Mouse (Mus musculus): ENCODE results near the gene Fam162a. TPM values are rescaled to one million over a fixed set of nuclear protein-coding genes. Genes with fewer than 3 reads are reported as not detected.
"Not testable (repeated sequence)": the region's sequence is repeated elsewhere in the genome, so short reads cannot be mapped to it uniquely, and the experiment has no call there.

Fam162a gene
- total RNA-seq, 2 experiments from 2014 or later, result 205 to 206 TPM

DNA sequence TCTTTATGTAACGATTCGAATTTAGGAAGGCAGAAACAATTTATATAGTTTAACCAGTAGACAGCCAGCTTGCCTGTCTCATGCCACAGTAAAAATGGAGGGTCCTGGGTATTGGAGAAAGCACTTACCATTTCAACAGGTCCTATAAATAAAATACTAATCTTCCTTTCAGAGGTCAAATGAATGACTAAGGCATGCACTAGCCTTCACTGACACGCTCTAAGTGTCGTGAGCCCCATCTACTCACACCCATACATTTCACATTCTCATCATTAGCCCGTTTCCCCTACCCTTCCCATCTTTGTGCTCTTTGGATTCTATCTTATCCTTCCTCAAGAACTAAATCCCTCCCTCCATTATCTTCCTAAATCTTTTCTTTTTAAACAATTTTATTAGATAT lies 6.5 kb downstream of the Fam162a start:
- DNase-seq, result no peak
- intact Hi-C loops (cut with DNase I), result loop anchor here (5.0 kb wide), 1 partner anchor 83 kb away; no protein-coding TSS in a partner anchor

DNA sequence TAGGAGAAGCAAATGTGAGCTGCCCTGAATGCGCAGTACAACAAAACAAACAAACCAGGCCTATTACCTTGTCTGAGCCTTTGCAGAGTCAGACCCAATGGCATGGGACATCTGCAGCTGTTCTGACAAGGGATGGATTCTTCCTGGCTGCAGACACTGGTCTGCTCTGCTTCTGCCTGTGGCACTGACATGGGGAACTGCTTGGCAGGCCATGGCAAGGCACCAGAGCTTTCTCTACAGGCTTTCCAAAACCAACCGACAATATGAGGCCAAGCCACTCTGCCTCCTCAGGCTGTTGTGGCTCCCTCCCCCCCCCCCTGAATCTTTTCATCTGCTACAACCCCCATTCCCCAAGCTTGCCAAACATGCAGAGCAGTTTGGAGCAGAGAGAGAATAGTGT lies 8.1 kb downstream of the Fam162a start:
- DNase-seq, result no peak
- intact Hi-C loops (cut with DNase I), result no loop called here

DNA sequence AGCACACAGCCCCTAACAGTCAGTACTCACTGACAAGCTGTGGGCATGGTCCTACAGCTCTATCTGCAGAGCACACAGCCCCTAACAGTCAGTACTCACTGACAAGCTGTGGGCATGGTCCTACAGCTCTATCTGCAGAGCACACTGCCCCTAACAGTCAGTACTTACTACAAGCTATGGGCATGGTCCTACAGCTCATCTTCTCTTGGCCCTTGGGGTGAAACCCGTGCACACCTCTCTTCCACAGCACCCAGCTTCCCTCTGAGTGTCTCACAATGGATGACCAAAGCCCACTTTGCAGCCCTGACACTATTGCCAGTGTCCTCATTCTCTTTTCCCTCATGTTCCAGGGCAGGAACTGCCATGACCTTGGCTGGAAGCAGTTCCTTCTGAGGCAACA lies 8.9 kb downstream of the Fam162a start:
- DNase-seq; intact Hi-C loops (cut with DNase I): not testable (repeated sequence)

- DNase-seq, result peak in 1 of 2 experiments; percentile 23
- intact Hi-C loops (cut with DNase I), result no loop called here
These were observed 13.4 kb downstream of the Fam162a start for GRCm38 (mm10) chr16:36057933-36058475.

DNA sequence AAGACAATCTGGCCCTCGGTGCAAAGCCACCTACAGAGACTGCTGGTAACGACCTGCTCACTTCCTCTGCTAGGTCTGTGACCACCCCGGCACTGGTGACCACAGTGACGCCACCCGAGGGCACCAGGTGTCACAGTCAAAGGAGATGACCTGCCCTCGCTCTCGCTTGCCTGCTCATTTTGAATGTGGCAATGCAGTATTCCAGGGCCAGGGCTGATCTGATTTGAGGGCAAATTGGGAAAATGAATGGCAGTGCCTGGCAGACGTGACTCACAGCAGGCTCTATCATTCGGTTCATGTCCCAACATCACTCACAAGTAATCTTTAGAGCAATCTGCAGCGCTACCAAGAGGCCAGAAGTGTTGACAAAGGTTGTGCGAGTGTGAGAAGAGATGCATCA lies 15.0 kb downstream of the Fam162a start:
- intact Hi-C loops (cut with DNase I), result no loop called here
- DNase-seq, result no peak

- intact Hi-C loops (cut with DNase I), result no loop called here
- DNase-seq, result no peak
These were observed 16.5 kb downstream of the Fam162a start for GRCm38 (mm10) chr16:36054920-36055319.

GRCm38 (mm10) chr16:36053524-36054275 lies 17.7 kb downstream of the Fam162a start:
- peak in 1 of 2 experiments; percentile 39 for DNase-seq
- intact Hi-C loops (cut with DNase I), result no loop called here

- no peak for DNase-seq
- intact Hi-C loops (cut with DNase I), result no loop called here
These were observed 19.9 kb downstream of the Fam162a start for GRCm38 (mm10) chr16:36051491-36051890.

- DNase-seq, result no peak
- intact Hi-C loops (cut with DNase I), result loop anchor here (10.0 kb wide), 1 partner anchor 173 kb away; the partner anchor contains the start of gene Parp14
These were observed 23.9 kb downstream of the Fam162a start for GRCm38 (mm10) chr16:36047538-36047937.

- DNase-seq, result no peak
- intact Hi-C loops (cut with DNase I), result loop anchor here (2.0 to 10.0 kb wide), 2 partner anchors 27 to 169 kb away; partner anchors contain the start of genes Ccdc58, Fam162a and Parp14
These were observed 27.4 kb downstream of the Fam162a start for GRCm38 (mm10) chr16:36043964-36044363.

DNA sequence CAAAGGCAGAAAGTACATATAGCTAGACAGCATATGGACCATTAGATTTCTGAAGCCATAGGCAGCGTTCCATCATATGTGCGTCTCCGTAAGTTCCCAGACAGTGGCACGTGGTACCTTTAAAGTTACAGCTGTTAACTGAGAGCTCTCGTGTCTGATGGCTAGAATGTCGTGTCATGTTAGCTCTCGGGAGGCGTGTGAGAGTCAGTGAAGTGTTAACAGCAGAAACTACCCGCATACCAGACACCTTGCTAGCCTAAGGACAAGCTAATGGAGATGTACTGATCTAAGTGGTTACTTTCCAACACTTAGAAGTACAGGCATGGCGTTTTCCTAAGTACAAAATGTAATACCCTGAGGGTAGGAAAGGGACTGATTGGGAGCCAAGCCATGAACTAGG lies 28.3 kb downstream of the Fam162a start:
- DNase-seq, result no peak
- intact Hi-C loops (cut with DNase I), result loop anchor here (2.0 to 10.0 kb wide), 2 partner anchors 28 to 168 kb away; partner anchors contain the start of genes Ccdc58, Fam162a and Parp14

DNA sequence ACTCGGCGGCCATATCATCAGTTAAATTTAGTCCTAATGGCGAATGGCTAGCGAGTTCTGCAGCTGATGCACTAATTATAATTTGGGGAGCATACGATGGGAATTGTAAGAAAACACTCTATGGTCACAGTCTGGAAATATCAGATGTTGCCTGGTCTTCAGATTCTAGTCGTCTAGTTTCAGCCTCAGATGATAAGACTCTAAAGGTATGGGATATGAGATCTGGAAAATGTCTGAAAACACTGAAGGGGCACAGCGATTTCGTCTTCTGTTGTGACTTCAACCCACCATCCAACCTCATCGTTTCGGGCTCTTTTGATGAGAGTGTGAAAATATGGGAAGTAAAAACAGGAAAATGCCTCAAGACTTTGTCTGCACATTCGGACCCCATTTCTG lies 29.8 kb downstream of the Fam162a start:
- intact Hi-C loops (cut with DNase I), result loop anchor here (2.0 to 10.0 kb wide), 2 partner anchors 29 to 167 kb away; partner anchors contain the start of genes Ccdc58, Fam162a and Parp14
- DNase-seq, result no peak

- intact Hi-C loops (cut with DNase I), result loop anchor here (10.0 kb wide), 1 partner anchor 166 kb away; the partner anchor contains the start of gene Parp14
These were observed 30.5 kb downstream of the Fam162a start, which contains the start of gene Wdr5b for GRCm38 (mm10) chr16:36040640-36041624. Gene Wdr5b (plus strand): TSS chr16:36041190.

DNA sequence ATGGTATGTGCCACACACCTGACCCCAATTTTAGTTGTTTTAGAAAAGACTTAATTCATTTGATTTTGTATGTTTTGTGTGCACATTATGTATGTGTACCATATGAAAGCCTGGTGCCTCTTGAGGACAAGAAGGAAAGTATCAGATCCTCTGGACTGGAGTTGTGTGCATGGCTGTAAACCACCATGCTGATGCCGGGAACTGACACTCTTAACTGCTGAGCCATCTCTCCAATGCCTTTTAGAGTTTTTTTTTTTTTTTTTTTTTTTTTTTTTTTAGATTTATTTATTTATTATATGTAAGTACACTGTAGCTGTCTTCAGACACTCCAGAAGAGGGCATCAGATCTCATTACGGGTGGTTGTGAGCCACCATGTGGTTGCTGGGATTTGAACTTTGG lies 43.3 kb downstream of the Fam162a start:
- intact Hi-C loops (cut with DNase I); DNase-seq: not testable (repeated sequence)

More at GRCm38 (mm10) chr16:36040640-36041624, 30.5 kb downstream of the Fam162a start, which contains the start of gene Wdr5b:
- peak; percentile 89 to 90 for DNase-seq

DNA sequence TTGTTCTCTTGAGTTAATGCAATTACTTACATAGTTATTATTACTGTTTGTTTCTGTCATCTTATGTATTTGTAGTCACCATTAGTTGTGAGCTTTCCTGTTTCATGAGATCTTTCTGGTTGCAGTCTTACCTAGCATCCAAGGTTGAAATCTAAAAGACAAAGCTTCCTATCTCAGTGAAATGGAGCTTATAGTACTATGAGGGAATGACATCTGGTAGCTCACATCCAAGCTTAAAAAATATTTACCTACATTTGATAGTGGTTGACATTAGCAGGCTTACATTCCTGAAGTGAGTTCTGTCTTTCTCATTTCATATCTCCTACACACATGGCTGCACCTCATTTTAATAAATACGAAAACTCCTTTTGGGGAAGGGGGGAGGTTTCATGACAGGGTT lies 55.1 kb downstream of the Fam162a start:
- intact Hi-C loops (cut with DNase I), result no loop called here
- no peak for DNase-seq

- intact Hi-C loops (cut with DNase I), result no loop called here
- DNase-seq, result no peak
These were observed 63.0 kb downstream of the Fam162a start for GRCm38 (mm10) chr16:36008396-36008795.

GRCm38 (mm10) chr16:35998852-35999251 lies 72.5 kb downstream of the Fam162a start:
- intact Hi-C loops (cut with DNase I); DNase-seq: not testable (repeated sequence)

Data from heart, postnatal 14 days (tissue).